Mouse (Mus musculus): ENCODE measurements around the gene Mthfd1l. TPM values are rescaled to one million over a fixed set of nuclear protein-coding genes. Genes with fewer than 3 reads are reported as not detected.
A peak's percentile ranks its signal among the peaks of the same experiment; 100 is the strongest.

Gene Mthfd1l
- polyA plus RNA-seq, 1 experiment from 2014 or later, result 23.9 TPM

DNA sequence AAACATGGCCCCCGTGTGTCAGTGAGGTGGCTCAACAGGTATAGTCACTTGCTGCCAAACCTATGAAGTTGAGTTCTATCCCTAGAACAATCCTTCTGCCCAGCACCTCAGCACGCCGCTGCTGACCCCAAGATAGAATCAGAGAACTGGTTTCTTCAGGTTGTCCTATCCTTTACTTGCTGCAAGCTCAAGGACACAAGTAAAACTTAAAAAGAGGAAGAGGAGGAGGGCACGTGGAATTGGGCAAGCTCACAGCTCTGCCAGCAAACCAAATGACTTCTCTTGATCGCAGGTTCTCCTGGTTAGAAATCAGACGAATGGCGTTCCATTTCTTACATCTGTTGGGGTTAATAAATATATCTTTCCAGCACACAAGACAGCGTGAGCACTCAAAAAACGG lies 681 bp upstream of the Mthfd1l start:
- Histone ChIP-seq H3K9me3 (ENCODE audit: control insufficient read depth, low read length) (no peaks in the 10 kb centered on the region), H3K4me2 (ENCODE audit: low read length) (peak overlapping the region; percentile 81), H3K4me1 (replicated peaks; ENCODE audit: control insufficient read depth, insufficient read depth, low read length) (peaks cover 25% of the 10 kb centered on the region), H3K36me3 (ENCODE audit: control insufficient read depth, insufficient read depth, low read length) (no peaks in the 10 kb centered on the region), H3K27me3 (replicated peaks; ENCODE audit: control insufficient read depth, insufficient read depth, low read length) (no peaks in the 10 kb centered on the region), H3K9ac (ENCODE audit: low read length) (no peak overlapping the region), H3K27ac (ENCODE audit: low read depth) (no peak overlapping the region), H3K4me3 (ENCODE audit: low read depth, low read length) (peak overlapping the region; percentile 83; the same call in 1 of the 2 replicates)
- 88% methylated on average over 9 of the region's 9 CpGs for WGBS
- no peak for ATAC-seq (replicated peaks; ENCODE audit: low FRiP score, low TSS enrichment, low read depth)
- DNase-seq (ENCODE audit: low spot score), result no peak

- ATAC-seq (replicated peaks; ENCODE audit: low FRiP score, low TSS enrichment, low read depth), result peak; percentile 91
- no peaks in the 10 kb centered on the region for H3K36me3 ChIP-seq (ENCODE audit: control insufficient read depth, insufficient read depth, low read length)
- WGBS, result under 1% methylated on average over 39 of the region's 39 CpGs
- peaks cover 25% of the 10 kb centered on the region for H3K4me1 ChIP-seq (replicated peaks; ENCODE audit: control insufficient read depth, insufficient read depth, low read length)
- no peaks in the 10 kb centered on the region for H3K27me3 ChIP-seq (replicated peaks; ENCODE audit: control insufficient read depth, insufficient read depth, low read length)
- H3K9me3 ChIP-seq (ENCODE audit: control insufficient read depth, low read length), result no peaks in the 10 kb centered on the region
- H3K27ac ChIP-seq (ENCODE audit: low read depth), result peak overlapping the region; percentile 97
- H3K4me3 ChIP-seq (ENCODE audit: low read depth, low read length), result peak overlapping the region; percentile 83
- H3K9ac ChIP-seq (ENCODE audit: low read length), result peak overlapping the region; percentile 85
- peak overlapping the region; percentile 81 for H3K4me2 ChIP-seq (ENCODE audit: low read length)
- DNase-seq (ENCODE audit: low spot score), result no peak
Measured at GRCm38 (mm10) chr10:3973589-3974070, 712 bp downstream of the Mthfd1l start.

DNA sequence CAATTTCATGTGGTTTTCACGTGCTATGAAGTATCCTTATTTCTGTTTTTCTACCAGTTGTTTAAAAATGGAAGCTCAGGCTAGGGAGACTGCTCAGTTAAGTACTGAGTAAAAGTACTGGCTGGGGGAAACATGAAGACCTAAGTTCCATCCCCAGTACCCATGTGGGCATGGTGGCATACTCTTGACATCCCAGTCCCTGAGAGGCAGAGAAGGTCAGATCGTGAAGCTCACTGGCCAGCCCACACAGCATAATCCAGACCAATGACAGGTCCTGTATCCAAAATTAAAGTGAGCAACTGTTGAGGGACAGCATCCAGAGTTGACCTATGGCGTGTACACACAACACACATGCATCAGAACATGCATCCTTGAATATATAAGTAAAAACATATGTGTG lies 1.5 kb downstream of the Mthfd1l start:
- no peak for ATAC-seq (replicated peaks; ENCODE audit: low FRiP score, low TSS enrichment, low read depth)
- peak overlapping the region; percentile 83 for H3K4me3 ChIP-seq (ENCODE audit: low read depth, low read length)

DNA sequence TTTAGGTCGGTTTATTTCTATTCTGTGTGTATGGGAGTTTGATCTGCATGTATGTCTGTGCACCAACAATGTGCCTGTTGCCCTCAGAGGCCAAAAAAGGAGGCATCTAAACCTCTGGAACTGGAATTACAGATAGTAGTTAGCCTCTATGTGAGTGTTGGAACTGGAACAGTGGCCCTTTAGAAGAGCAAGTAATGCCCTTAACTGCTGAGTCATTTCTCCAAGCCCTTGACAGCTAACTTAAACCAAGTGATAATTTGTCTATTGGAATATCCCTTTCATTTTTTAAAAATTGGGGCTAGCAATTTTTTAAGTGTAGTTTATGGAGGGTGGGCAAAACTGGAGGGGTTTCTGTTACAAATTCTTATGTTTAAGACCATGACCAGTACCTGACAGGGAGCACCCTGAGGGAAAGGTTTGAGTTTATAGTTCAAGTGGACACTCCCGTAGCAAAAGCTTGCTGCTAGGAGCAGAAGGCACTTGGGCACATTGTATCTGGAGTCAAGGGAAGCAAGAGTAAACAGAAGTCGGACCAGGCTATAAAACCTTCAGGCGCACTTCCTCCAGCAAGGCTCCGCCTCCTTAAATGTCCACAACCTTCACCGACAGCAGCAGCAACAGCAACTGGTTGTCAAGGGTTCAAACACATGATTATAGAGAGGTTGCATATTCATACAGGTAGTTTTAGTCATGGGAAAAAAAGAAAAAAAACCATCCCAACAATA lies 3.1 kb downstream of the Mthfd1l start:
- Histone ChIP-seq H3K36me3 (ENCODE audit: control insufficient read depth, insufficient read depth, low read length) (peaks cover 18% of the 10 kb centered on the region), H3K4me3 (ENCODE audit: low read depth, low read length) (no peak overlapping the region), H3K27ac (ENCODE audit: low read depth) (peak overlapping the region; percentile 47; the same call in 1 of the 2 replicates), H3K27me3 (replicated peaks; ENCODE audit: control insufficient read depth, insufficient read depth, low read length) (no peaks in the 10 kb centered on the region), H3K4me2 (ENCODE audit: low read length) (peak overlapping the region; percentile 3; the same call in 1 of the 2 replicates), H3K9me3 (ENCODE audit: control insufficient read depth, low read length) (no peaks in the 10 kb centered on the region), H3K4me1 (replicated peaks; ENCODE audit: control insufficient read depth, insufficient read depth, low read length) (peaks cover 25% of the 10 kb centered on the region), H3K9ac (ENCODE audit: low read length) (no peak overlapping the region)
- WGBS, result 28% methylated on average over 6 of the region's 6 CpGs
- no peak for DNase-seq (ENCODE audit: low spot score)
- ATAC-seq (replicated peaks; ENCODE audit: low FRiP score, low TSS enrichment, low read depth), result no peak

More for the DNA sequence above, 1.5 kb downstream of the Mthfd1l start:
- 78% methylated on average over 3 of the region's 3 CpGs for WGBS
- peak overlapping the region; percentile 81 for H3K4me2 ChIP-seq (ENCODE audit: low read length)
- H3K27me3 ChIP-seq (replicated peaks; ENCODE audit: control insufficient read depth, insufficient read depth, low read length), result no peaks in the 10 kb centered on the region
- H3K9me3 ChIP-seq (ENCODE audit: control insufficient read depth, low read length), result no peaks in the 10 kb centered on the region
- H3K36me3 ChIP-seq (ENCODE audit: control insufficient read depth, insufficient read depth, low read length), result peaks cover 2% of the 10 kb centered on the region
- H3K9ac ChIP-seq (ENCODE audit: low read length), result no peak overlapping the region
- no peak for DNase-seq (ENCODE audit: low spot score)
- peaks cover 25% of the 10 kb centered on the region for H3K4me1 ChIP-seq (replicated peaks; ENCODE audit: control insufficient read depth, insufficient read depth, low read length)
- H3K27ac ChIP-seq (ENCODE audit: low read depth), result no peak overlapping the region

GRCm38 (mm10) chr10:3976623-3977010 lies 3.7 kb downstream of the Mthfd1l start:
- Histone ChIP-seq H3K9ac (ENCODE audit: low read length) (no peak overlapping the region), H3K36me3 (ENCODE audit: control insufficient read depth, insufficient read depth, low read length) (peaks cover 23% of the 10 kb centered on the region), H3K27ac (ENCODE audit: low read depth) (no peak overlapping the region), H3K4me2 (ENCODE audit: low read length) (no peak overlapping the region), H3K27me3 (replicated peaks; ENCODE audit: control insufficient read depth, insufficient read depth, low read length) (no peaks in the 10 kb centered on the region), H3K4me3 (ENCODE audit: low read depth, low read length) (no peak overlapping the region), H3K4me1 (replicated peaks; ENCODE audit: control insufficient read depth, insufficient read depth, low read length) (peaks cover 25% of the 10 kb centered on the region), H3K9me3 (ENCODE audit: control insufficient read depth, low read length) (no peaks in the 10 kb centered on the region)
- no peak for ATAC-seq (replicated peaks; ENCODE audit: low FRiP score, low TSS enrichment, low read depth)
- WGBS, result 72% methylated on average over 4 of the region's 4 CpGs
- no peak for DNase-seq (ENCODE audit: low spot score)

GRCm38 (mm10) chr10:3978326-3978725 lies 5.4 kb downstream of the Mthfd1l start:
- H3K9me3 ChIP-seq (ENCODE audit: control insufficient read depth, low read length), result no peaks in the 10 kb centered on the region
- WGBS, result 54% methylated on average over 3 of the region's 3 CpGs
- H3K27ac ChIP-seq (ENCODE audit: low read depth), result no peak overlapping the region
- DNase-seq (ENCODE audit: low spot score) (no peak), ATAC-seq (replicated peaks; ENCODE audit: low FRiP score, low TSS enrichment, low read depth) (peak; percentile 41; the same call in 1 of the 2 replicates)
- H3K9ac ChIP-seq (ENCODE audit: low read length), result no peak overlapping the region
- no peak overlapping the region for H3K4me3 ChIP-seq (ENCODE audit: low read depth, low read length)
- H3K27me3 ChIP-seq (replicated peaks; ENCODE audit: control insufficient read depth, insufficient read depth, low read length), result no peaks in the 10 kb centered on the region
- H3K36me3 ChIP-seq (ENCODE audit: control insufficient read depth, insufficient read depth, low read length), result peaks cover 33% of the 10 kb centered on the region
- H3K4me2 ChIP-seq (ENCODE audit: low read length), result no peak overlapping the region
- peaks cover 25% of the 10 kb centered on the region for H3K4me1 ChIP-seq (replicated peaks; ENCODE audit: control insufficient read depth, insufficient read depth, low read length)

GRCm38 (mm10) chr10:3978792-3979488 lies 6.0 kb downstream of the Mthfd1l start:
- Histone ChIP-seq H3K9ac (ENCODE audit: low read length) (no peak overlapping the region), H3K4me1 (replicated peaks; ENCODE audit: control insufficient read depth, insufficient read depth, low read length) (peaks cover 25% of the 10 kb centered on the region), H3K4me3 (ENCODE audit: low read depth, low read length) (no peak overlapping the region), H3K9me3 (ENCODE audit: control insufficient read depth, low read length) (no peaks in the 10 kb centered on the region), H3K27me3 (replicated peaks; ENCODE audit: control insufficient read depth, insufficient read depth, low read length) (no peaks in the 10 kb centered on the region), H3K36me3 (ENCODE audit: control insufficient read depth, insufficient read depth, low read length) (peaks cover 33% of the 10 kb centered on the region), H3K4me2 (ENCODE audit: low read length) (no peak overlapping the region), H3K27ac (ENCODE audit: low read depth) (no peak overlapping the region)
- WGBS, result 80% methylated on average over 5 of the region's 5 CpGs
- no peak for ATAC-seq (replicated peaks; ENCODE audit: low FRiP score, low TSS enrichment, low read depth)
- no peak for DNase-seq (ENCODE audit: low spot score)

DNA sequence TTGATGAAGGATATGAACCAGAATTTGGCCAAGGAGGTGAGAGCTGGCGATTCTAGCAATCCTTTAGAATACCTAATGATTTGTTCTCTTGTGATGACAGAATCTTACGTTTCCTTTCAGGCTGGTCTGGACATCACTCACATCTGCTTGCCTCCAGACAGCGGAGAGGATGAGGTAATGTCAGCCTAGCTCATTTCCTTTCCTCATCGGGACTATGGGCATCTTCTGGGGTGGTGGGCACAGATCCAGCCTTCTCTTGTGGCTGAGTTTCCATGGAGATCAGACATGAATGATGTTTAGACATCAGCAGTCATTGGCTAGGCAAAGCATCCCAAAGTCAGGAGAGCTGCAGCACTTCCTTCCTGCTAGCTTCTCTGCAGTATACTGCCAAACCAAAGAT lies 7.3 kb downstream of the Mthfd1l start:
- Histone ChIP-seq H3K4me2 (ENCODE audit: low read length) (no peak overlapping the region), H3K4me3 (ENCODE audit: low read depth, low read length) (no peak overlapping the region), H3K9ac (ENCODE audit: low read length) (no peak overlapping the region), H3K27ac (ENCODE audit: low read depth) (no peak overlapping the region), H3K4me1 (replicated peaks; ENCODE audit: control insufficient read depth, insufficient read depth, low read length) (peaks cover 15% of the 10 kb centered on the region), H3K27me3 (replicated peaks; ENCODE audit: control insufficient read depth, insufficient read depth, low read length) (no peaks in the 10 kb centered on the region), H3K36me3 (ENCODE audit: control insufficient read depth, insufficient read depth, low read length) (peaks cover 43% of the 10 kb centered on the region), H3K9me3 (ENCODE audit: control insufficient read depth, low read length) (no peaks in the 10 kb centered on the region)
- ATAC-seq (replicated peaks; ENCODE audit: low FRiP score, low TSS enrichment, low read depth) (no peak), DNase-seq (ENCODE audit: low spot score) (no peak)
- WGBS, result 85% methylated on average over 4 of the region's 4 CpGs
